In genomic region chr9:25251611-25252282, GRCm38 (mm10) we compare ENCODE assay signal across 8 mouse cellular contexts. TPM values are rescaled to one million over a fixed set of nuclear protein-coding genes. Genes with fewer than 3 reads are reported as not detected.
DNase-seq lines count a peak whose midpoint lies in the region; ATAC-seq lines count a peak whose summit lies in the region.

No protein-coding gene starts in this region.

- H3K4me1 ChIP-seq in hindbrain, embryonic 12.5 days: peaks cover 14% of the 10 kb centered on the region

- no peaks in the 10 kb centered on the region for H3K36me3 ChIP-seq in hindbrain, embryonic 12.5 days

- H3K27ac ChIP-seq in hindbrain, embryonic 12.5 days: peak overlapping the region; percentile 98

- H3K4me3 ChIP-seq in hindbrain, embryonic 12.5 days: peak overlapping the region; percentile 97

- WGBS in hindbrain, embryonic 12.5 days: under 1% methylated on average over 41 of the region's 41 CpGs

- no peaks in the 10 kb centered on the region for H3K27me3 ChIP-seq in hindbrain, embryonic 12.5 days

- DNase-seq in cerebellum, postnatal 10 days: peak; percentile 95 to 96
- DNase-seq in layer of hippocampus, adult 9-11 months: peak; percentile 92
- peak; percentile 92 for DNase-seq in lung, postnatal 10 days
- peak; percentile 89 for DNase-seq in ovary, postnatal 36 days (ENCODE audit: low spot score)
- DNase-seq in adipocyte (ENCODE audit: low spot score): no peak

- peak overlapping the region; percentile 99 for H3K9ac ChIP-seq in hindbrain, embryonic 12.5 days

- peak; percentile 49 for ATAC-seq in activated CD4-positive, CD25-positive, alpha-beta regulatory T cell, adult 4 months
- ATAC-seq in frontal cortex, adult (ENCODE audit: low TSS enrichment): peak; percentile 78
- peak; percentile 90 for ATAC-seq in hindbrain, embryonic 12.5 days (ENCODE audit: low FRiP score)

- H3K9me3 ChIP-seq in hindbrain, embryonic 12.5 days (replicated peaks): no peaks in the 10 kb centered on the region

- peak overlapping the region; percentile 70 for H3K4me2 ChIP-seq in hindbrain, embryonic 12.5 days (replicated peaks)

RNA-seq across cellular contexts. Expression of gene Sept7, which starts 0.5 kb away (rescaled TPM):
- 100 to 1,000 TPM; 425 to 492 TPM for polyA plus RNA-seq in activated CD4-positive, CD25-positive, alpha-beta regulatory T cell, adult 4 months (2017; shearing (Covaris generic))
- 278 and 296 TPM in 2 replicates for polyA plus RNA-seq in hindbrain, embryonic 12.5 days (2016; fragmentation: Nextera tagmentation; extraction: Ambion mirVana)
